Mouse (Mus musculus) embryo, embryonic 9.5 days (tissue): ENCODE results near the gene Mrpl53.

Experiments
- DNase-seq: peaks from one replicate; pipeline ENCODE4 v3.0.0-alpha.2; 2017; ENCODE audit errors: extremely low spot score

Gene Mrpl53

GRCm38 (mm10) chr6:83147280-83147679 lies 38.4 kb downstream of the Mrpl53 start:
- DNase-seq = no peak

DNA sequence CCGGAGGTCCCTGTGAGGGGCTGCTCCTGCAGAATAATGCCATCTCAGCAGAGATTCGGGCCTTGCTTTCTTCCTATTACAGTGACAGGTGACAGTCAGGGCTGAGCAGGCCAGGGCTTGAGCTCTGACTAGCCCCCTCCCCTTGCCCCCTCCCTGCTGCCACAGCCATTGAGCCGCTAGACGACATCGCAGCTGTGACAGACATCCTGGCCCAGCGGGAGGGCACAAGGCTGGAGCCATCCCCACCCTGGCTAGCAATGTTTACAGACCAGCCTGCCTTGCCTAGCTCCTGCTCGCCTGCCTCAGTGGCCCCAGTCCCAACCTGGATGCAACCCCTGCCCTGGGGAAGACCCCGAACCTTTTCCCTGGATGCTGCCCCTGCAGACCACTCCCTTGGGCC lies 42.9 kb downstream of the Mrpl53 start:
- no peak for DNase-seq

GRCm38 (mm10) chr6:83153038-83153437 lies 44.2 kb downstream of the Mrpl53 start:
- no peak for DNase-seq

DNA sequence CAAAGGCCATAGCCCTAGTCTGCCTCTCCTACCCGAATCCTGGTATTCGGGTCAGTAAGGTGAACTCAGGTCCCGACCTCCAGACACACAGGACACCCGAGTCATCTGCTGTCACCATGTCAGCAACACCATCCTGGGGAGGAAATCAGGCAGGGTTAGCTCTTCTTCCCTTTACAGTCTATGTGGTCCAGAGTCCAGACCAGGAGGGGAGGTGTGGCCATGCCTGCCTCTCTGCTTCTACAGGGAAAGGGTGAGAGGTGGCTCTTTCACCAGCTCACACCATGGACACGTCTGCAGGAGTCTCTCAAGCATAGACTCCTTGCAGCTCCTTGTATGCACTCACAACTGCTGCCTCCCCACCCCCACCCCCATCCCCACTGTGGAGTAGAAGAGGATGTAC lies 44.6 kb downstream of the Mrpl53 start:
- DNase-seq = no peak

GRCm38 (mm10) chr6:83155552-83156238 lies 46.9 kb downstream of the Mrpl53 start:
- DNase-seq = no peak

- peak; percentile 84 for DNase-seq
Observed at GRCm38 (mm10) chr6:83156259-83156684, 47.4 kb downstream of the Mrpl53 start, which contains the start of the genes Wdr54 and 1700003E16Rik. Gene Wdr54, minus strand, starts transcription at chr6:83156397. Gene 1700003E16Rik, plus strand, starts transcription at chr6:83156404.

- DNase-seq = peak; percentile 39
Observed at GRCm38 (mm10) chr6:83159456-83159855, 50.6 kb downstream of the Mrpl53 start.
